Mouse (Mus musculus): Measurements from ENCODE around the gene Cdkn2aipnl.

DNA sequence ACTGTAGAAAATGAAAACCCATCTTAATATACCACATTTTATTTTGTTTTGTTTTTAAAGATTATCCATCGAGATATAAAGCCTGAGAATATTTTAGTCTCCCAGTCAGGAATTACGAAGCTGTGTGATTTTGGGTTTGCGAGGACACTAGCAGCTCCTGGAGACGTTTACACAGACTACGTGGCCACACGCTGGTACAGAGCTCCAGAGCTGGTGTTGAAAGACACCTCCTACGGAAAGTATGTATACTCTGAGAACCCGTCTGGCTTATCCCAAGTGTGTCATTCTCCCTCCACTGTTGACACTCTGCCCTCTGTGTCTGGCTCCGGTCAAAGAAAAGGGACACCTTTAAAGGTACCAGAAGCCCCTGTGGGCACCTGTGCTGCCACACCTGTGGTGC lies 50.8 kb downstream of the Cdkn2aipnl start:
- TF ChIP-seq EP300 (IDR thresholded peaks at IDR 0.05; ENCODE audit: low read depth), result no peak
- no peak for TF ChIP-seq CTCF (IDR thresholded peaks at IDR 0.05; ENCODE audit: low read depth)
